ENCODE assay signal across 9 mouse cellular contexts in the genomic region with DNA sequence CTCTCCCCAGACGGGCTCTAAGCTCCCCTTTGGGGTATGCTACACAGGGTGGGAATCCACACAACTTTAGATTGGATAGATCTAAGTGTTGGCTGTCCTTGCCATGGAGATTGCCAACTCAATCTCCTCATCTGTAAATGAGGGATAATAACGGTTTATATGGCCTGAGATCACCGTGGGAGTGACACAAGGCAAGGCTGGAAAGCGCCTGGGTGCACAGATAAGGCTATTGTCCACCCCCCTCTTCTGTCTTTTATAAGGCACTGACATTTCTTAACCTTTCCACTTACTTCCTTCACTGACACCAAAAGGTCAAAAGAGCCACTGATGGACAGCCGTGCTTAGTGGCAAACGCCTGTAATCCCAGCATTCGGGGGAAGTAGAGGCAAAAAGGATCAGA. TPM values are rescaled to one million over a fixed set of nuclear protein-coding genes. Genes with fewer than 3 reads are reported as not detected.
DNase-seq lines count a peak whose midpoint lies in the region; ATAC-seq and TF ChIP-seq lines count a peak whose summit lies in the region.
"Had no signal": no experiment of that assay in that cellular context is flagged by ENCODE, and none has a peak within 500 bp of the region (broad histone marks: within the 10 kb centered on the region; RNA-seq: fewer than 3 reads in every experiment).

No protein-coding gene starts in this region.

- H3K9ac ChIP-seq in hindbrain, embryonic 14.5 days: peak overlapping the region; percentile 64; the same call in 1 of the 2 replicates

- H3K4me1 ChIP-seq in E14TG2a.4 (replicated peaks; ENCODE audit: low read depth, low read length): peaks cover 33% of the 10 kb centered on the region
- no peaks in the 10 kb centered on the region; the same call in 1 of the 2 replicates for H3K4me1 ChIP-seq in brown adipose tissue, adult 24 weeks (ENCODE audit: control insufficient read depth, insufficient read depth, insufficient read length, low read length)
- peaks cover 22% of the 10 kb centered on the region for H3K4me1 ChIP-seq in hindbrain, embryonic 14.5 days (replicated peaks; ENCODE audit: control insufficient read depth, insufficient read depth, low read length)

- peaks cover 12% of the 10 kb centered on the region; the same call in 1 of the 2 replicates for H3K27me3 ChIP-seq in E14TG2a.4 (ENCODE audit: insufficient read depth, low read length)
- no peaks in the 10 kb centered on the region for H3K27me3 ChIP-seq in hindbrain, embryonic 14.5 days (ENCODE audit: control insufficient read depth, insufficient read depth, low read length)

- no peak for ATAC-seq in hindbrain, embryonic 14.5 days (ENCODE audit: low FRiP score)
- ATAC-seq in megakaryocyte-erythroid progenitor cell, adult 5-6 weeks (replicated peaks; ENCODE audit: low FRiP score, low TSS enrichment, poor library complexity, severe bottlenecking): peak; percentile 45

- TF ChIP-seq CTCF in E14TG2a.4 (conservative IDR thresholded peaks at IDR 0.05; ENCODE audit: low read length): no peak

- H3K9me3 ChIP-seq in E14TG2a.4 (ENCODE audit: low read length): no peaks in the 10 kb centered on the region
- no peaks in the 10 kb centered on the region for H3K9me3 ChIP-seq in hindbrain, embryonic 14.5 days (ENCODE audit: control insufficient read depth, low read length)

- no peak overlapping the region for H3K27ac ChIP-seq in brown adipose tissue, adult 24 weeks (replicated peaks; ENCODE audit: low read depth, low read length)
- no peak overlapping the region for H3K27ac ChIP-seq in hindbrain, embryonic 14.5 days

- H3K4me3 ChIP-seq in E14TG2a.4 (replicated peaks; ENCODE audit: low read length): peak overlapping the region; percentile 87; the same call in 1 of the 2 replicates
- H3K4me3 ChIP-seq in brown adipose tissue, adult 24 weeks (ENCODE audit: insufficient read depth, low read depth, low read length): peak overlapping the region; percentile 68; the same call in 1 of the 2 replicates
- H3K4me3 ChIP-seq in hindbrain, embryonic 14.5 days (replicated peaks; ENCODE audit: low read length): peak overlapping the region; percentile 61

- H3K4me2 ChIP-seq in hindbrain, embryonic 14.5 days (replicated peaks): peak overlapping the region; percentile 62

- DNase-seq in hindbrain, embryonic 14.5 days (ENCODE audit: low spot score): no peak
- DNase-seq in urinary bladder, postnatal 25 days (ENCODE audit: low spot score): no peak
- DNase-seq in adrenal gland, postnatal 25 days: no peak
- no peak for DNase-seq in ovary, postnatal 10 days (ENCODE audit: low spot score)
- DNase-seq in B cell, adult 2 months: no peak
- DNase-seq: kidney, adult 11 months had no signal

- 45% methylated on average over 7 of the region's 7 CpGs for WGBS in hindbrain, embryonic 14.5 days

- peaks cover 37% of the 10 kb centered on the region for H3K36me3 ChIP-seq in E14TG2a.4 (ENCODE audit: insufficient read depth, low read length)
- H3K36me3 ChIP-seq in hindbrain, embryonic 14.5 days (replicated peaks; ENCODE audit: control insufficient read depth, insufficient read depth): peaks cover 31% of the 10 kb centered on the region; the same call in 1 of the 2 replicates

RNA-seq across cellular contexts. Expression of a gene that starts 1.4 kb away (rescaled TPM):
- 1.1 and 1.4 TPM in 2 replicates for polyA plus RNA-seq in brown adipose tissue, adult 24 weeks (2012; ENCODE audit: insufficient read depth, insufficient read length, missing spikeins)
- 45.5 and 50.4 TPM in 2 replicates for polyA plus RNA-seq in hindbrain, embryonic 14.5 days (2014; fragmentation: Nextera tagmentation; extraction: Ambion mirVana)
- 89.6 and 91.3 TPM in 2 replicates for total RNA-seq in megakaryocyte-erythroid progenitor cell, adult 5-6 weeks (2014; fragmentation: Nextera tagmentation)
- total RNA-seq in megakaryocyte-erythroid progenitor cell, adult 5-6 weeks (2017): 69.1 and 106 TPM in 2 replicates
- total RNA-seq in adrenal gland, postnatal 25 days (2021): 21.0 and 30.4 TPM in 2 replicates

RNA-seq across cellular contexts. Expression of a gene that starts 25.1 kb away (rescaled TPM):
- 1.8 and 2.0 TPM in 2 replicates for polyA plus RNA-seq in brown adipose tissue, adult 24 weeks (2012; ENCODE audit: insufficient read depth, insufficient read length, missing spikeins)
- polyA plus RNA-seq in hindbrain, embryonic 14.5 days (2014; fragmentation: Nextera tagmentation; extraction: Ambion mirVana): 14.0 and 14.5 TPM in 2 replicates
- total RNA-seq in megakaryocyte-erythroid progenitor cell, adult 5-6 weeks (2014; fragmentation: Nextera tagmentation): 8.7 and 15.2 TPM in 2 replicates
- 4.3 and 6.4 TPM in 2 replicates for total RNA-seq in megakaryocyte-erythroid progenitor cell, adult 5-6 weeks (2017)
- total RNA-seq in adrenal gland, postnatal 25 days (2021): 6.7 and 8.4 TPM in 2 replicates

RNA-seq across cellular contexts. Expression of a gene that starts 25.3 kb away (rescaled TPM):
- polyA plus RNA-seq in brown adipose tissue, adult 24 weeks (2012; ENCODE audit: insufficient read depth, insufficient read length, missing spikeins): 6.2 and 8.2 TPM in 2 replicates
- polyA plus RNA-seq in hindbrain, embryonic 14.5 days (2014; fragmentation: Nextera tagmentation; extraction: Ambion mirVana): 9.3 and 9.6 TPM in 2 replicates
- total RNA-seq in megakaryocyte-erythroid progenitor cell, adult 5-6 weeks (2014; fragmentation: Nextera tagmentation): 0.89 TPM in 1 of 2 replicates, not detected in the other
- 0.09 and 4.6 TPM in 2 replicates for total RNA-seq in megakaryocyte-erythroid progenitor cell, adult 5-6 weeks (2017)
- 19.6 and 20.3 TPM in 2 replicates for total RNA-seq in adrenal gland, postnatal 25 days (2021)
